Mouse (Mus musculus) hindbrain, embryonic 10.5 days (tissue): ENCODE results near the gene 1700067P10Rik. TPM values are rescaled to one million over a fixed set of nuclear protein-coding genes. Genes with fewer than 3 reads are reported as not detected.

Experiments
- DNase-seq: peaks from one replicate; pipeline ENCODE4 v3.0.0-alpha.2; 2017; ENCODE audit warnings: low spot score
- H3K27ac ChIP-seq: fragments of 300-500 bp; sonication (generic); 2 replicates; pipeline ENCODE4 v1.5.1; 2016; ENCODE audit warnings: mild to moderate bottlenecking, moderate library complexity
- H3K27me3 ChIP-seq: fragments of 300-500 bp; sonication (generic); 2 replicates; pipeline ENCODE4 v1.6.1; 2016; ENCODE audit warnings: mild to moderate bottlenecking; ENCODE audit not compliant: poor library complexity, insufficient read depth, severe bottlenecking
- H3K36me3 ChIP-seq: fragments of 300-500 bp; sonication (generic); 2 replicates; pipeline ENCODE4 v1.6.1; 2016; ENCODE audit warnings: mild to moderate bottlenecking, moderate library complexity
- H3K4me1 ChIP-seq: fragments of 300-500 bp; sonication (generic); replicated peaks from 2 replicates; pipeline ENCODE4 v1.6.1; 2016; ENCODE audit warnings: mild to moderate bottlenecking
- H3K4me3 ChIP-seq: fragments of 300-500 bp; sonication (generic); 2 replicates; pipeline ENCODE4 v1.5.1; 2016; ENCODE audit warnings: mild to moderate bottlenecking, moderate library complexity
- H3K9me3 ChIP-seq: fragments of 300-500 bp; sonication (generic); 2 replicates; pipeline ENCODE4 v1.6.1; 2016; ENCODE audit warnings: mild to moderate bottlenecking, moderate library complexity
- WGBS: fragments of 180-500 bp; shearing (Covaris S2); methylation state at CpG from one replicate; pipeline ENCODE4 v1.1.7; 2016; 5-methylcytosine and 5-hydroxymethylcytosine counted together
- polyA plus RNA-seq: library from polyadenylated mRNA; unstranded; fragments of >200 nt; fragmentation: Nextera tagmentation; extraction: Ambion mirVana; gene quantifications from 2 replicates; pipeline ENCODE4 v1.2.1, GENCODE M21; 2016

1700067P10Rik gene
- polyA plus RNA-seq, 1 experiment from 2014 or later, result 0.14 TPM

DNA sequence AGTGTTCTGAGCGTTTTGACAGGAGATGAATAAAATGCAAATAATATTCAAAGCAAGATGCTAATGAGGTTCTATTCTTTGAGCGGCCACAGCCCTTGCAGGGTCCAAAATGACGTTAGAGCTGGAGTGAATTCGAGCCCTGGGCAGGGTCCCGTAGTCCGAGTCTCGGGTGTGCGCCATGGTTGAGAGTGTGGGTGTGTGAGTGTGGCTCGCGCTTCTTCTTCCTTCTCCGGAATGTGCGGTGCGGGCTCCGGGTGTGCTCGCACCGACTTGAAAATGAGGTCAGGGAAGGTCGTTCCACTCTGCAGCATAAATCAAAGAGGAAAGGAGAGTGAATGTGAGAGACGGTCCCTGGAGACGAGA is 9.4 kb downstream of the 1700067P10Rik start:
- Histone ChIP-seq H3K27me3 (peaks cover 71% of the 10 kb centered on the region), H3K4me3 (peak overlapping the region; percentile 51), H3K27ac (peak overlapping the region; percentile 81), H3K36me3 (no peaks in the 10 kb centered on the region), H3K9me3 (peaks cover 3% of the 10 kb centered on the region; the same call in 1 of the 2 replicates), H3K4me1 (peaks cover 60% of the 10 kb centered on the region)
- under 1% methylated on average over 19 of the region's 19 CpGs for WGBS
- peak; percentile 57 for DNase-seq

GRCm38 (mm10) chr17:48099312-48099711 is 10.2 kb downstream of the 1700067P10Rik start:
- Histone ChIP-seq H3K36me3 (no peaks in the 10 kb centered on the region), H3K4me3 (peak overlapping the region; percentile 51), H3K27ac (peak overlapping the region; percentile 81), H3K9me3 (no peaks in the 10 kb centered on the region), H3K27me3 (peaks cover 63% of the 10 kb centered on the region), H3K4me1 (peaks cover 60% of the 10 kb centered on the region)
- DNase-seq, result peak; percentile 27
- 6% methylated on average over 11 of the region's 11 CpGs for WGBS

DNA sequence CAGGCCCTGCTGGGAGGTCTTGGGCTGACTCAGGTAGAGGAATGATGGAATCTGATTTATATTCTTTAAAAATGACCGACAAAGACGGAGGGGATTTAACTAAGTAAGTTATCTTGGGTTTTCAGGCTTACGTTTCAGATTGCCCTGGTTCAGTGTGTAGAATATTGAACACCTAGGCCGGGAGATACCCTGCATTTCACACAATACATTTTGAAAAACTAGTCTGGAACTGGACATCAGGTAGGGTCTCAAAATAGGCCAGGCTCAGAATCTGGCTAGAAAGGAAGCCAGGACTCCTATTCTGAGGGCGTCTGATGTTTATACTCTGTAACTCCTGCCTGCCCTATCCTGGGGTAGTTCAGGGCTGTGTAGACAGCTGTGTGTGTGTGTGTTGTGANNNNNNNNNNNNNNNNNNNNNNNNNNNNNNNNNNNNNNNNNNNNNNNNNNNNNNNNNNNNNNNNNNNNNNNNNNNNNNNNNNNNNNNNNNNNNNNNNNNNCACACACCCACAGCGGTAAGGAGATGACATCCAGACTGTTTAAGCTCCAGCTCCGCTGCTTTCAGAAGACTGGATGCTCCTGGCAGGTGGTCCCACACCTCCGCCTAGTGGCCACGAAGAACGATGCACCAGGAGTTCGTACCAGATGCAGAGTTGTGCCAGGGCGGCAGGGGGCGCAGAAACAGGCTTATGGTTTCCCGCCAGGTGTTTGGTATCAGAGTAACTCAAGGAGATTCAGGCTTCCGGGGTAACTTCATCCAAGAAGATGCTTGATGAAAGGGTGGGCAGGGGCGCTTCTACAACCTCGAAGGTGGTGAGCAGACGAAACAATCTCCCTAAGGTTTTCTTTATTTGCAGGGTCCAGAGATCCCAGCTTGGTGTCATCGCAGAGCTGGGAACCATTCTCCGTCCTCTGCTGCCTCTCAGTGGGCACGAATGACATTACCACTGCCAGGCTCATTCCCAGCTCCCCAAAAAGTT is 11.6 kb downstream of the 1700067P10Rik start:
- Histone ChIP-seq H3K9me3 (no peaks in the 10 kb centered on the region), H3K4me3 (peak overlapping the region; percentile 39), H3K27ac (peak overlapping the region; percentile 63), H3K27me3 (peaks cover 49% of the 10 kb centered on the region), H3K4me1 (peaks cover 47% of the 10 kb centered on the region), H3K36me3 (no peaks in the 10 kb centered on the region)
- 13% methylated on average over 20 of the region's 21 CpGs for WGBS
- peak; percentile 92 for DNase-seq

- no peaks in the 10 kb centered on the region for H3K9me3 ChIP-seq
- H3K4me1 ChIP-seq, result 0 out of 2 replicates have a peak, but pooled peaks cover 12% of the 10 kb centered on the region
- H3K27me3 ChIP-seq, result no peaks in the 10 kb centered on the region
- no peak overlapping the region for H3K4me3 ChIP-seq
- no peak overlapping the region for H3K27ac ChIP-seq
- no peaks in the 10 kb centered on the region for H3K36me3 ChIP-seq
- WGBS, result 63% methylated on average over 4 of the region's 4 CpGs
- DNase-seq, result no peak
Measured at GRCm38 (mm10) chr17:48107333-48107732, 18.2 kb downstream of the 1700067P10Rik start.

GRCm38 (mm10) chr17:48107862-48108261 is 18.7 kb downstream of the 1700067P10Rik start:
- Histone ChIP-seq H3K27ac (no peak overlapping the region), H3K9me3 (peaks cover 1% of the 10 kb centered on the region; the same call in 1 of the 2 replicates), H3K4me1 (0 out of 2 replicates have a peak, but pooled peaks cover 12% of the 10 kb centered on the region), H3K27me3 (no peaks in the 10 kb centered on the region), H3K36me3 (no peaks in the 10 kb centered on the region), H3K4me3 (no peak overlapping the region)
- WGBS, result 57% methylated on average over 6 of the region's 6 CpGs
- DNase-seq, result no peak

- Histone ChIP-seq H3K36me3 (no peaks in the 10 kb centered on the region), H3K9me3 (peaks cover 7% of the 10 kb centered on the region), H3K27me3 (no peaks in the 10 kb centered on the region), H3K4me3 (no peak overlapping the region), H3K4me1 (0 out of 2 replicates have a peak, but pooled peaks cover 12% of the 10 kb centered on the region), H3K27ac (no peak overlapping the region)
- 74% methylated on average over 3 of the region's 3 CpGs for WGBS
- no peak for DNase-seq
Measured at GRCm38 (mm10) chr17:48108520-48108919, 19.4 kb downstream of the 1700067P10Rik start.

DNA sequence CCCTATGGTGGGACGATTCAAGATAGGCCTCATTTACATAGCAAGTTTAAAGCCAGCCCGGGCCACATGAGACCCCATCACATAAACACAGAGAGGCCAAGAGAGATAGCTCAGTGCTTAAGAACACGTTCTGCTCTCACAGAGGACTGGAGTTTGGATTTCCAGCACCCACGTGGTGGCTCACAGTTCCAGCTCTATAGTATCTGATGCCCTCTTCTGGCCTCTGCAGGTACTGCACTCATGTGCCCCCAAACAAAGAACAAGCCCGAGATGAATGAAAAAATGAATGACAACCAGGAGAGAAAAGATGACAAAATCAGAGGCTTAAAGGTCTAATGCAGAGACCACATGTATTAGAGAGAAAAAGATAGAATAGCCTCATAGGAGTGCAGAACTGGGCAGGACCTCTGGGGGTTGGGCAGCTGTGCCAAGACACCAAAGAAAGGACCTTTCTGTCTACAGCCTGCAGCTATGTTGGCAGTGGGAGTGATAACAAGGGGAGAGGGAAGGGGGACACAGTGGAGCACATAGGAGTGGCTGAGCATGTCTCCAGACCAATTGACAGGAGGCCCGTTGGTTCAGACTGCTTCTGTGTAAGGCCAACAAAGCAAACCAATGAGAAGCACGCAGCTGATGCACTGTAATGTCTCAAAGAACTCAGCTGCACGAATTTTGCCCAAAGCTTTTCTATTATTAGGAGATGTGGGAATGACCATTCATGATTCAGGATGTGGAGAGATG is 21.6 kb downstream of the 1700067P10Rik start:
- H3K36me3 ChIP-seq, result no peaks in the 10 kb centered on the region
- H3K27ac ChIP-seq, result 0 out of 2 replicates have a peak overlapping the region, but pooled peaks have one; percentile 30
- 0 out of 2 replicates have a peak, but pooled peaks cover 12% of the 10 kb centered on the region for H3K4me1 ChIP-seq
- WGBS, result 53% methylated on average over 8 of the region's 8 CpGs
- H3K9me3 ChIP-seq, result peaks cover 10% of the 10 kb centered on the region
- H3K4me3 ChIP-seq, result no peak overlapping the region
- H3K27me3 ChIP-seq, result no peaks in the 10 kb centered on the region
- DNase-seq, result peak; percentile 69

- 79% methylated on average over 1 of the region's 1 CpGs for WGBS
- Histone ChIP-seq H3K36me3 (no peaks in the 10 kb centered on the region), H3K4me1 (no peaks in the 10 kb centered on the region), H3K27ac (no peak overlapping the region), H3K4me3 (no peak overlapping the region), H3K27me3 (no peaks in the 10 kb centered on the region), H3K9me3 (peaks cover 3% of the 10 kb centered on the region)
- no peak for DNase-seq
Measured at GRCm38 (mm10) chr17:48118570-48118969, 29.5 kb downstream of the 1700067P10Rik start.

DNA sequence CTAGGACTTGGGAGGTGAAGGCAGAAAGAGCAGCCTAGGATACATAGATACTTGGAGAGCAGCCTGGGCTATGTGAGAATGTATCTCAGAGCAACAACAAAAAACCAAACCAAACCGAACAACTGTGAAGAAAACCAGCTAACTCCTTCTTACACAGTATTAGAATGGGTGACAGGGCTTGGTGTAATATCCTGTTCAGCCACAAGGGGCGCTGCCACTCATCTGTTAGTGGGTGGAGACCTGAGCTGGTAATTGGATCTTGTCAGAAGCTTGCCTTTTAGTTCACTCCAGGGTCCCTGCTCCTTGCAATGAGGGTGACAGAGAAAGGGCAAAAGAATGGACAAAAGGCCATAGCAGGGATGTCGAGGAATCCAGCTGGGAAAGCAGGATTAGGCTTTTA is 30.5 kb downstream of the 1700067P10Rik start:
- H3K4me3 ChIP-seq, result no peak overlapping the region
- DNase-seq, result peak; percentile 85
- WGBS, result 26% methylated on average over 3 of the region's 3 CpGs
- H3K9me3 ChIP-seq, result no peaks in the 10 kb centered on the region
- H3K4me1 ChIP-seq, result no peaks in the 10 kb centered on the region
- no peaks in the 10 kb centered on the region for H3K36me3 ChIP-seq
- no peak overlapping the region for H3K27ac ChIP-seq
- no peaks in the 10 kb centered on the region for H3K27me3 ChIP-seq

DNA sequence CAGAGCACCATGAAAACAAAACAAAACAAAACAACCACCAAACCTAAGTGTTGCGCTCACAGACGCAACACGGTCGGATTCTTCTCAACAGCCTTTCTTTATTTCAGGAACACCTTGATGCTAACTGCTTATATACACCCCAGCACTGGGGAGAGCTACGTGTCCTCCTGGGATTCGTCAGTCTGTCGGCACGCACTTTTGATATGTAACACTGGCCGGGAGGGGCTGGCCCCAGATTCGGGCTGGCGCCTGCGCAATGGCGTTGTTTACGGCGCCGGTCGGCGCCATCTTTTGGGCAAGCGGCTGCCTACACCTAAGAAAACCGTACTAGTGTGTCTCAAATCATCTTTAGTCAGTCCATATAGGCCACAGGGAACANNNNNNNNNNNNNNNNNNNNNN is 31.3 kb downstream of the 1700067P10Rik start:
- no peak for DNase-seq
- WGBS, result 94% methylated on average over 20 of the region's 20 CpGs
- Histone ChIP-seq H3K27ac (no peak overlapping the region), H3K4me1 (no peaks in the 10 kb centered on the region), H3K9me3 (no peaks in the 10 kb centered on the region), H3K4me3 (no peak overlapping the region), H3K36me3 (no peaks in the 10 kb centered on the region), H3K27me3 (no peaks in the 10 kb centered on the region)

DNA sequence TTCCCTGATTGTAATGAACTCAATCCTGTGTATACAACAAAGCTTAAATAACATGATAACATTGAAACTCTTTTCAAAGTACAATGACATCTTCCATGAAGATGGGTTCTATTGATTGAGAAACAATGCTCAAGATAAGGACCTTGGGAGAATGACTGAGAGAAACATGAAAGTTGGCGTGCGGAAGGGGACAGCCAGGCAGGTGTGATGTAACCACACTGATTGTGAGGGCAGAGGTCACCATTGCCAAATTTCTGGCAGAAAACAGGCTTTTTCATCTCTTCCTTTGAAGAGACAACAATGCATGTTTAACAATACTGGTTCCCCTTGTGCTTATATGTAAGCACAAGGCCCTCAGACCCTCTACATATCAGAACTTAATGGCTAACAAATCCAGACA is 43.7 kb downstream of the 1700067P10Rik start:
- no peak for DNase-seq
- H3K27ac ChIP-seq, result no peak overlapping the region
- H3K27me3 ChIP-seq, result no peaks in the 10 kb centered on the region
- H3K4me1 ChIP-seq, result no peaks in the 10 kb centered on the region
- 92% methylated on average over 2 of the region's 2 CpGs for WGBS
- H3K4me3 ChIP-seq, result no peak overlapping the region
- H3K9me3 ChIP-seq, result no peaks in the 10 kb centered on the region
- H3K36me3 ChIP-seq, result no peaks in the 10 kb centered on the region
